Mouse (Mus musculus): ENCODE data around the gene Ptprg.

DNA sequence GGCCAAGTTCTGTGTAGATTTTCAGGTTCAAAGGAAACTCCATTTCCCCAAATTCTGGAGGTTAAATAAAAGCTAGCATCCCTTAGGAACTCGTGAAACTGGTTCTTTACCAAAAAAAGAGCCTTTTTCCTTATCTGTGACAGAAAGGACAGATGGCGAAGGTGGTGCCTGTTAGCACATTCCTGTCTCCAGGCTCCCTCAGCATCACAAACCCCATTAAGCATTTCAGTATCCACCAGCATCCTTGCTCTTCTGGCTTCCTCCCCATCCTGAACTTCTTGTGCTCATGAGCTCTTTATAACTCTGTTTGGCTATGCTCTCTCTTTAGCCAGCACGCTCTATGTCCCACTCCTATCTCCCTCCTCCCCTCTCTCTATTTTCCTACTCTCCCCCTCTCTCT is 486.4 kb downstream of the Ptprg start:
- no peak for TF ChIP-seq CTCF (IDR thresholded peaks at IDR 0.05; ENCODE audit: borderline replicate concordance, extremely low read depth, insufficient read depth, insufficient read length)
- TF ChIP-seq POLR2A (IDR thresholded peaks at IDR 0.05; ENCODE audit: borderline replicate concordance, extremely low read depth, insufficient read depth, insufficient read length, poor library complexity, severe bottlenecking), result no peak
